Mouse (Mus musculus) limb, embryonic 14.5 days (tissue): ENCODE measurements around the gene Galnt9. TPM values are rescaled to one million over a fixed set of nuclear protein-coding genes. Genes with fewer than 3 reads are reported as not detected.

ENCODE experiments used
- ATAC-seq: fragments of 200-750 bp; cut with Nextera tagmentation; 2 replicates; pipeline ENCODE4 v1.8.0; 2017; ENCODE audit warnings: low read depth, moderate number of reproducible peaks, moderate TSS enrichment; ENCODE audit not compliant: low FRiP score
- DNase-seq: peaks from one replicate; pipeline ENCODE4 v3.0.0-alpha.2; 2015; ENCODE audit warnings: low spot score
- H3K27ac ChIP-seq: fragments of 300-500 bp; sonication (generic); replicated peaks from 2 replicates; pipeline ENCODE4 v1.5.1; 2014; ENCODE audit warnings: low read depth, mild to moderate bottlenecking, low read length, moderate library complexity, mixed read lengths
- H3K27me3 ChIP-seq: fragments of 300-500 bp; sonication (generic); 2 replicates; pipeline ENCODE4 v1.6.1; 2014; ENCODE audit warnings: low read length, mixed read lengths; ENCODE audit not compliant: control insufficient read depth, insufficient read depth
- H3K36me3 ChIP-seq: fragments of 300-500 bp; sonication (generic); 2 replicates; pipeline ENCODE4 v1.6.1; 2014; ENCODE audit warnings: mild to moderate bottlenecking, low read length, moderate library complexity, mixed read lengths; ENCODE audit not compliant: control insufficient read depth, insufficient read depth
- H3K4me1 ChIP-seq: fragments of 300-500 bp; sonication (generic); 2 replicates; pipeline ENCODE4 v1.6.1; 2014; ENCODE audit warnings: antibody characterized with exemption, low read length, mixed read lengths; ENCODE audit not compliant: control insufficient read depth, insufficient read depth
- H3K4me2 ChIP-seq: fragments of 300-500 bp; sonication (generic); replicated peaks from 2 replicates; pipeline ENCODE4 v1.6.1; 2014; ENCODE audit warnings: low read depth, mild to moderate bottlenecking, low read length, moderate library complexity; ENCODE audit not compliant: severe bottlenecking
- H3K4me3 ChIP-seq: fragments of 300-500 bp; sonication (generic); replicated peaks from 2 replicates; pipeline ENCODE4 v1.5.1; 2014; ENCODE audit warnings: low read length
- H3K9ac ChIP-seq: fragments of 300-500 bp; sonication (generic); 2 replicates; pipeline ENCODE4 v1.6.1; 2014; ENCODE audit warnings: mild to moderate bottlenecking, low read depth, low read length, moderate library complexity; ENCODE audit not compliant: severe bottlenecking
- H3K9me3 ChIP-seq: fragments of 300-500 bp; sonication (generic); 2 replicates; pipeline ENCODE4 v1.6.1; 2016; ENCODE audit warnings: low read length; ENCODE audit not compliant: control insufficient read depth
- POLR2A ChIP-seq: fragments of 200-500 bp; IDR thresholded peaks from 2 replicates; pipeline ENCODE4 v1.8.0; 2012; ENCODE audit warnings: inconsistent platforms, mild to moderate bottlenecking, moderate library complexity, borderline replicate concordance; ENCODE audit not compliant: insufficient read depth, insufficient read length; ENCODE audit errors: extremely low read depth
- WGBS: fragments of 180-500 bp; shearing (Covaris S2); extraction: QIAGEN DNeasy Blood & Tissue Kit; methylation state at CpG from one replicate; pipeline ENCODE4 v1.1.7; 2014; 5-methylcytosine and 5-hydroxymethylcytosine counted together
- polyA plus RNA-seq, 2 experiments: library from polyadenylated mRNA; depleted of rRNA in 1 of 2; stranded (reverse) in 1 of 2; unstranded in 1 of 2; fragments of >200 nt; fragmentation: Nextera tagmentation in 1 of 2; extraction: Ambion mirVana in 1 of 2; gene quantifications; 2 replicates each; pipeline versions ENCODE4 v1.2.1 to v1.2.3; 2012 to 2014

The Galnt9 gene
- polyA plus RNA-seq, 2 experiments: 1.7 to 2.0 TPM

DNA sequence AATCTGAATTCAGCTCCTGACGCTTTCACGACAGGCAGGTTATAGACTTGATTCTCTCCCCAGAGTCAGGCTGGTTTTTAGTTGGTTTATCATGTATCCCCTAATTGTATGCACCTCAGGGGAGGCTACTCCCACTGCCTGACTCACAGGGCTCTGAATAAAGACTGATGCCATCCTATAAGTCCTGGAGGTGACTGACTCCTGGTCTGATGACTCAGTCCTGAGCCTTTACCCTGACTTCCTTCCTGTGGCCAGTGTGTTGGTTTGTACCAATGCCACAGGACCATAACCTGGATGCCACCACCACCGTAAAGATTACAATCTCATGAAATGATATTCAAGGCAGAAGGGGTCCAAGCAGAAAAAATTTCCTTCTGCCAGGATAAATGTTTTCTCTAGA is 40.8 kb upstream of the Galnt9 start:
- Histone ChIP-seq H3K4me1 (no peaks in the 10 kb centered on the region), H3K9me3 (no peaks in the 10 kb centered on the region), H3K36me3 (no peaks in the 10 kb centered on the region), H3K9ac (no peak overlapping the region), H3K27ac (no peak overlapping the region), H3K4me3 (no peak overlapping the region), H3K4me2 (no peak overlapping the region), H3K27me3 (no peaks in the 10 kb centered on the region)
- WGBS: 95% methylated on average over 3 of the region's 3 CpGs
- no peak for DNase-seq
- no peak for TF ChIP-seq POLR2A
- no peak for ATAC-seq

DNA sequence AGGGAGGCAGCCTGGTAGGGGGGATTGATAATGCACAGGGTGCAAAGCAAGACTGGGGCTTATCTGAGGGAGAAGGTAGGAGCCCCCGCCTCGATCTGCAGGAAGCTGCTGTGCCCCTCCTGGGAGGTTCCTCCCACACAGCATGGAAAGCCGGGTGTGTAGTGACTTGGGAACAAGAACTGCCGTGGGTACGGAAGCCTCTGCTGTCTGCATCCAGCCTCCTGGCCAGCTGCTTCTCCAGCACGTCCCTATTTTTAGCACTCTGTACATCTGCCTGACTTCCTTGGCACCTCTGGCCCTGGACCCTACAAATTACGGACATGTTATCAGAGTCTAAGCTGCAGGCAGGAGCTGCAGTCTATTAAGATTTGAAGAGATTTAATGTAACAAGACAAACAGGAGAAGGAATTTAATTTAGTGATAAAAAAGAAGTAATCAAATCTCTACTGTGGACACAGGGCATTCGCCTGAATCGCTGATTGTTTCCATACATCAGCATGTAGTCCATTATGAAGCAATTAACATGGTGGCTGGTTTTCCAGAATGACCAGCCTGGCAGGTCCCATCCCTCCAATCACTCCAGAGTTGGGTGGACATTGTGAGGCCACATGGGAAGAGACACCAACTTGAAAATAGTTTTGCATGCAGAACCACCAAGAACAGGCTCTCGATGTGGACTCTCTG is 38.4 kb upstream of the Galnt9 start:
- H3K36me3 ChIP-seq: no peaks in the 10 kb centered on the region
- H3K9me3 ChIP-seq: no peaks in the 10 kb centered on the region
- ATAC-seq (no peak), DNase-seq (no peak)
- 59% methylated on average over 10 of the region's 10 CpGs for WGBS
- no peak overlapping the region for H3K27ac ChIP-seq
- no peaks in the 10 kb centered on the region for H3K4me1 ChIP-seq
- no peak overlapping the region for H3K4me2 ChIP-seq
- TF ChIP-seq POLR2A: no peak
- no peaks in the 10 kb centered on the region for H3K27me3 ChIP-seq
- no peak overlapping the region for H3K9ac ChIP-seq
- H3K4me3 ChIP-seq: no peak overlapping the region

DNA sequence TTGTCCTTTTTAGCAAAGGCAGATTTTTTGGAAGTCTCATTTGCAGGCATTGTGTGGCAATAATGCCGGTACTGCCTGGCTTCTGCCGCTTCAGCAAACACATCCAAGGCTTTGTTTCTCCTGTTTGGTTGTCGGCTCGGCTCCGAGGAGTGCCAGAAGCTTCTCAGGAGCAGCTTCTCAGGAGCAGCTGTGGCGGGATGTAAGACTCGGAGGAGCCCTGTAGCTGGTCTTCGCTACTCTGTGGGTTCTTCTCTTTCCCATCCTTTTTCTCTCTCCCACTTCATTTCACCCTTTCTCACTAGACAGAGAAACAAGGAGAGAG is 37.9 kb upstream of the Galnt9 start:
- Histone ChIP-seq H3K36me3 (no peaks in the 10 kb centered on the region), H3K9ac (no peak overlapping the region), H3K27me3 (no peaks in the 10 kb centered on the region), H3K27ac (no peak overlapping the region), H3K9me3 (no peaks in the 10 kb centered on the region), H3K4me1 (no peaks in the 10 kb centered on the region), H3K4me2 (no peak overlapping the region), H3K4me3 (no peak overlapping the region)
- ATAC-seq (no peak), DNase-seq (no peak)
- no peak for TF ChIP-seq POLR2A
- 68% methylated on average over 8 of the region's 8 CpGs for WGBS

DNA sequence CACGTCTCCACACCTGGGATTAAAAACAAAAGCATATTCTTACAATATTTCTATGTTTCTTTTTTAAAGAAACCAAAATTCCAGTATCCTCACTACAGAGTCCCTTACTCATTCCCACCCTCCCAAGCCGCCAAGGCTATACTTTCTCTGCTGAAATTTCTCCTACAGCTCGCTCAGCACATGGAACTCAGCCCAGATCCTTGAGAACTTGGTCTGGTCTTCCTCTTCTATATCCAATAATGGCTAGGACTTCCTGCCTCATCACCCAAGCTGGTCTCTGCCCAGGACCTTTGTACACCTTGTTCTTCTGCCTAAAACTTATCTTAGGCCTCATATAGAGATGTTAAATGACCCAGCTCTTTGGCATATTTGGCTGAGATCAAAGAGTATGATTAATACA is 37.3 kb upstream of the Galnt9 start:
- TF ChIP-seq POLR2A: no peak
- no peak for DNase-seq

DNA sequence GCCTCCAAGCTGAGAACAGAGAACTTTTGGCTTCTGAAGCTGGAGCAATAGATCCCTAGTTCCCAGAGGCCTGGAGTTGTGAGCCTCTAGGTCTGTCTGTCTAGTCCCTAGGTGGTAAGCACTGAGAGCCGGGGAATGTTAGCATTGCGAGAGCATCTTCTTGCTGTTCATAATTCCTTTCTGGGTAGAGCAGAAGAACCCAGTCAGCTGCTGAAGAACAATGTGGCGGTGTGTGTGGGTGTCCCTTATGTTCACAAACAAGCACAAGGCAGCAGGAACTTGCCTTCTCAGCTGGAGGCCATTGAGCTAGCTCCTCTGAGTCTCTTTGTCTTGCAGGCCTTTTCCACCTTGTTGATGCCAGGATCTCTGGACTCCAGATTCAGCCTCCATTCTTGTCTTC is 36.2 kb upstream of the Galnt9 start:
- TF ChIP-seq POLR2A: no peak
- no peaks in the 10 kb centered on the region for H3K9me3 ChIP-seq
- 82% methylated on average over 3 of the region's 3 CpGs for WGBS
- no peaks in the 10 kb centered on the region for H3K4me1 ChIP-seq
- DNase-seq: no peak
- H3K9ac ChIP-seq: no peak overlapping the region
- H3K4me2 ChIP-seq: no peak overlapping the region
- H3K4me3 ChIP-seq: no peak overlapping the region
- ATAC-seq: no peak
- no peaks in the 10 kb centered on the region for H3K36me3 ChIP-seq
- no peak overlapping the region for H3K27ac ChIP-seq
- no peaks in the 10 kb centered on the region for H3K27me3 ChIP-seq

More for the DNA sequence above, 37.3 kb upstream of the Galnt9 start:
- Histone ChIP-seq H3K4me3 (no peak overlapping the region), H3K4me2 (no peak overlapping the region), H3K27ac (no peak overlapping the region), H3K9me3 (no peaks in the 10 kb centered on the region), H3K4me1 (no peaks in the 10 kb centered on the region), H3K36me3 (no peaks in the 10 kb centered on the region), H3K27me3 (no peaks in the 10 kb centered on the region), H3K9ac (no peak overlapping the region)
- ATAC-seq: no peak
- WGBS: 58% methylated on average over 3 of the region's 3 CpGs

DNA sequence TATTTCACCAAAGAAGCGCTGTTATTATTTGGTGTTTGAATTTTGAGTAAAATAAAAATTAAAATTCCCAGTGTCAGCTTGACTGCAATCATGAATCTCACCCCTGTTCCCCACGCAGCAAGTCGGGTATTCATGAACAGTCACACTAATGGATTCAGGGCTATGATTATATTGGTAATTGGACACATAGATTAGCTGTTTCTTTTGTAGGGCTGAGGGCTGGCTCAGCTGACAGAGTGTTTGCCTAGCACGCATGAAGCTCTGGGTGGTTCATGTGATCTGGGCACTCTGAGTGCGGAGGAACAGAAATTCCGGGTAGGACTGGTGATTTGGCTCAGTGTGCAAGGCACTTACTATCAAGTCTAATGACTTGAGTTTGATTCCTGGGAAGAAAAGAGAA is 33.8 kb upstream of the Galnt9 start:
- H3K9ac ChIP-seq: no peak overlapping the region
- H3K4me3 ChIP-seq: no peak overlapping the region
- TF ChIP-seq POLR2A: no peak
- H3K4me2 ChIP-seq: no peak overlapping the region
- H3K4me1 ChIP-seq: no peaks in the 10 kb centered on the region
- H3K27ac ChIP-seq: no peak overlapping the region
- H3K27me3 ChIP-seq: no peaks in the 10 kb centered on the region
- WGBS: 87% methylated on average over 6 of the region's 6 CpGs
- H3K36me3 ChIP-seq: no peaks in the 10 kb centered on the region
- ATAC-seq (no peak), DNase-seq (no peak)
- H3K9me3 ChIP-seq: no peaks in the 10 kb centered on the region
